Mouse (Mus musculus) CD8-positive naive resting alpha-beta T cell, adult 2 months (primary cell): ENCODE results near the gene Pp2d1.

Experiments
- DNase-seq, 2 experiments: peaks; one replicate each; pipeline ENCODE4 v3.0.0; 2022; ENCODE audit warnings: low read depth in 2 of 2, low spot score in 2 of 2

The Pp2d1 gene

DNA sequence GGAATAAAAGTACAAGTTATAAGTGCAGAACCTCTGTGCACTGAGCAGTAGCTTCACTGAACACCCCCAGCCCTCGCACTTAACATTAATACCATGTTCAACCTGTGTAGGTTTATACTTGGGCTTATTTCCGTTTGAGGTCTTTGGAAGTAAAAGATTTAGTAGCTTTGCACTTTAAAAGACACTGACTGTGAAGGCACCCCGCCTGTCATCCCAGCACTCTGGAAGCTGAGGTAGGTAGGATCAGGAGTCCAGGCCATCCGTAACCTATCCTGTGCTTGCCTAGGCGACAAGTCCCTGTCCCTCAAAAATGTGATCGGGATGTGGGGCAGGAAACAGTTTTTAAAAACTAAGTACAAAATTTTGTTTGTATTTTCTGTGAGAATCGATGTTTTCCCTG is 58.8 kb downstream of the Pp2d1 start:
- no peak for DNase-seq

DNA sequence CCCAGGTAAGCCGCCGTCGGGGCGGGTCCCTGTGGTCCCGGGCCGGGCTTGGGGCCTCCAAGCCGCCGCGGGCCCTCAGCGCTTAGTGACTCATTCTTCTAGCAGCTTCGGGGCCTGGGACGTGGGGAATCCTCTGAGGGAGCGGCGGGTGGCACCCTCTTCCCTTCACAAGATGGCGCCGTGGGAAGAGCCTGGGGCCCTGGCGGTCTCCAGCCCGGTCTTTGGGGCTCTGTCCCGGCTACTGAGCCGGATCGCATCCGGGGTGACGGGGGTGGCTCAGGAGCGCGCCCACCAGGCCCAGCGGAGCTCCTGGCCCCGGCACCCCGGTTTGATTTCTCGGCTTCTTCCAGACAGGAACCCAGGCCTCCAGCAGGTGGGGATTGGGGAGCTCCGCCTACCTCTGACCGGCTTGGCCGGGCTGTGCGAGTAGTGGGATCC is 59.6 kb downstream of the Pp2d1 start:
- peak; percentile 50 to 51 for DNase-seq

DNA sequence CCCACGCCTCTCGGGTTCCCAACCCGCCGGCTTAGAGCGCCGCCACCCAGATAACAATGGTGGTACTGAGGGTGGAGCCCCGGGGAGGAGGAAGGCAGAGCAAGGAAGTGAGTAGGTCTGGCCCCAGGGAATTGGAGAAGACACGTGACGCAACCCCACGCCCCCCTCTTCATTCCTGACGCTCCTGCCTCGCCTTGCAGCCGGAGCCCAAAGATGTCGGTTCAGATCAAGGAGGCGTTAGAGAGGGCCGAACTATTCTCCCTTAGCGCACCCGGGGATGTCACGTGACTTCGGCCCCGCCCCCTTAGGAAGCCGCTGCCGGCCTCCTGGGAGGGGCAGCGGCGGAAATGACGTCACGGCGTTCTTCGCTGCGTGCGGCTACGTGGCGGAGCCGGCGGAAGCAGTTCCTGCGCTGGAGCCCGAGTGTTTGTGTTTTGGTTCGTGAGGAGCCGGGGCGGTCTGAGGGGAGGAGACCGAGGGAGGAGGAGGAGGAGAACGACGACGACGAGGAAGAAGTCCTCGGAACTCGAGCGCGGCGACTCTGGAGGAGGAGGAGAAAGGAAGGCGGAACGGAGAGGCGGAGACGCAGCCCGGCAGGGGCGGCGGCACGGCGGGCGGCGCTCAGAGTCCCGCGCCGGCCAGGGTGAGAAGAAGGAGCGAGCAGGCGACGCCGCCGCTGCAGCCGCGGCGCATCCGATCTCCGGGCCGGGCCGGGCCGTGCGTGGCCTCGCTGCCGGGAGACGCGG is 60.2 kb downstream of the Pp2d1 start, which contains the start of gene Rab5a:
TSS of gene Rab5a (plus strand) at position 377 of the 746 bp plus-strand sequence.
- DNase-seq = peak; percentile 99

DNA sequence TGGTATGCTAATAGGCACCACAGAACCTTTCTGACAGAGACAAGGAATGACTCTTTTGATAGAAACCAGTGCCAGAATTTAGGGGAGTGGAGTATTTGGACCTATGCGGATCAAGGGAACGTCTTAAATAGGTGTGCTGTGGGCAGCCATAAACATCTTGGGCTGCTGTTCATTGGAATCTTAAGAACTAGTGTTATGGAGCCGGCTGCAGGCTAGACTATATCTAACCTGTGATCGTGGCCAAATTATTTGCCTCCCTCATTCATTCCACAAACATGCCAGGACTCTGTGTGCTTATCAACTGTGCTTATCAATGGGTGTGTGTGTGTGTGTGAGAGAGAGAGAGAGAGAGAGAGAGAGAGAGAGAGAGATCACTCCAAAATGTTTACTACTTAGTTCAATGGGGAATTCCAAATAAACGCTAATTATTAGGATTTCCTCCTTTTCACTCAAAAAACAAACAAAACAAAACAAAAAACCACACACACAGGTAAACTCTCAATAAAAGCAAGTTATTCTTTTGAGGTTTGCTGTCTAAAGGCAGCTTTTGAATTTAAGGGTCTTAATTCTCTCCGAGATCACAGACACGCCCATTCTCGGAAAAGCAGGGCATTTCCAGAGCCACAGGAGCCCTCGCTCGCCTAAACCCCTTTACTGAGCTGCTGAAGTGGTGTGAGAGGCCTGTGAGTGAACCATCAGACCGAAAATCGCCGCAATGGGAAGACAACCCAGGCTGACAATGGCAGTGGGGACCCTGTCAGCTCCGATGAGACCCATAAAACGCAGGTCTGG is 61.0 kb downstream of the Pp2d1 start:
- no peak for DNase-seq

DNA sequence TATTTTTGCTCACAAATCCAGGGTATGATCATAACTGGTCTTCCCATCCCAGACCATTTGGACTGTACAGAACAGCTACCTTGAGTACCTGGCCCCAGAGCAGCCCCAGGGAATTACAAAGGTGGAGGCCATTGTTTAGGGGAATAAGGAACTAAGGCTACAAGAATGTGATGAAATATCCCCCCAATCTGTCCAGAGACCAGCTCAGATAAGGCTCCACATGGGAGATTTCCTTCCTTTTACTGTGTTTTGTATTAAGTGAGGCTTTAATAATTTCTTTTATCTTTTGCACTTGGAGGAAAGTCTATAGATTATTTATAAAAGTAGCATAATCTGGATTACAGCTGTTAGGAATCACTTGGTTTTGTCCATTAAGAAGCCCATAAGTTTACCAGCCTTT is 70.6 kb downstream of the Pp2d1 start:
- DNase-seq = no peak

DNA sequence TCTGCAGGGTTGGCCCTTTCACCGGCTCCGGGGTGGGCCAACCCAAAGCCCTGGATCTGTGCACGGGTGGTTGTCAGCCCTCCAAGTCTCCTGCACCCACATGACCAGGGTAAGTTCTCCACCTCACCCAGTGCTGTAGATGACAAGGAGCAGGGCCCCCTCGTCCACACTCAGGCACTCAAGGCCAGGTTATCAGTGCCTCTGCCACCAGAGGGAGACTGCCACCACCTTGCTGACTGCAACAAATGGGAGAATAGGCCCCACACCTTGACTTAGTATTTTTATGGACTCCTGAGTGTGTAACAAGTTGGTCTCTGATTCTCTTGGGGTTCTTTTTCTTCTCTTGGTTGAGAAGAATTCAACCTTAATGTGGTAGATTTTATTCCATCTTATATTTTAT is 73.7 kb downstream of the Pp2d1 start:
- DNase-seq = no peak

DNA sequence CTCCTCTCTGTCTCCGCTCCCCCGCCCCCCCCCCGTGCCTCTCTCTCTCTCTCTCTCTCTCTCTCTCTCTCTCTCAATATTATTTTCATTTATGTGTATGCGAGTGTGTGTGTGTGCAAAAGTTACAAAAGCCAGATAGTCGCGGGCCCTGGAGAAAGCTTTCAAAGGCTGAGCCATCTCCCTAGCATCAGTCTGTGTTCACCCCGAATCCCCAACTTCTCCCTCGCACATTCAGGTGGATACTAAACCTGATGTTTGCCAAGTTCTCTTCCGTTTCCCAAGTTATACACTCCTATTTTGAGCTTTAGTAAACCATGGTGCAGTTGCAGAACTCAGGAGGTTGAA is 75.8 kb downstream of the Pp2d1 start:
- DNase-seq = no peak

DNA sequence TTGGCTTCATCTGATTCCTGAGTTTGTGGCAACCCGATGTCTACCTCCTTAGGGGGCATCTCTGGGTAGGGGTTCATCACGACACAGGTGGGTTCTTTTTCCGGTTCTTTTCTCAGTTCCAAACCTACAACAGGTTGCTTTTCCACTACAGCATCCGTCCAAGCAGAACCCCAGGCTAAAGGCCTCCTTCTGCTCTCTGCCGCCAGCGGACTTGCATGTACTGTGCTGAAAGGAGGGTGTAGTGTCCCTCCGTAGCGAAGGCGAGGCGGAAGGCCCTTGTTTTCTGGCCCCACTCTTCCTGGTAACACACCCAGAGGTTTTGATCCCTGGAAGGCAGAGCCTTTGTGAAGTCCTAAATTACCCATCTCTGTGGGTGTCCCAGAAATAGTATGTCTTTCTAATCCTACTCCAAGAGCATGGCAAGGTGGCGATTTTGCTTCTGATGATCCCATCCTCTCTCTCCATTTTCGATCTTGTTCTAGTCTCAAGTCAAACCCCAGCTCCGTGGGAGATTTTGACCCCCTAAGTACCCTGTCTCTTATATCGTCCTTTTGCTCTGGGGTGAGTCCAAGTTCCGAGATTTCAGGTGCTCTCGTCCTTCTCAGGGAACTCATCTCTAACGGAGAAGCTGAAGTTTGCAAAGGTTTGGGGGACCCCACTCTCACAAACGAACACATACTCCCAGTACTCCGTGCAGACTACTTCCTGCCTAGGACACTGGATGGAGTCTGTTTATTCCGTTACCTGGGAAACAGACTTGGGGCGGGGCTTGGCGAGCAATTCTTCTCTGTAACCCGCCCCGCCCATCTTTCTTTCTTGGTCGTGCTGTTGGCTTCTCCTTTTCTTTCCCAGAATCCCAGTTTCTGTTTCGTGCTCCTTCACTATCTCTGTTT is 76.4 kb downstream of the Pp2d1 start, which contains the start of gene Efhb:
TSS of gene Efhb (minus strand) at position 719 of the 893 bp plus-strand sequence.
- DNase-seq = peak; percentile 6 to 53
